Mouse (Mus musculus) embryonic fibroblast, embryonic 13.5 days (primary cell): ENCODE measurements at regions not wholly inside any gene's neighbourhood (a gene's known extent, or its start where the extent isn't known, plus 50 kb on each side); places are given as distances from the start of the nearest gene placed in this dataset.

ENCODE experiments used
- CTCF ChIP-seq: IDR thresholded peaks from 2 replicates; pipeline ENCODE4 v1.5.1; 2011; ENCODE audit warnings: mild to moderate bottlenecking, control low read depth, low read length, moderate library complexity, borderline replicate concordance; ENCODE audit not compliant: insufficient read depth
- POLR2A ChIP-seq: IDR thresholded peaks from 2 replicates; pipeline ENCODE4 v1.6.1; 2011; ENCODE audit warnings: low read depth, mild to moderate bottlenecking, control low read depth, low read length, moderate library complexity

- TF ChIP-seq CTCF (no peak), POLR2A (no peak)
Measured at GRCm38 (mm10) chr16:86454031-86454430, 552.4 kb upstream of the Adamts5 start.
